Mouse (Mus musculus): ENCODE measurements around the gene Olfr272. TPM values are rescaled to one million over a fixed set of nuclear protein-coding genes. Genes with fewer than 3 reads are reported as not detected.

Gene Olfr272
- polyA plus RNA-seq, 1 experiment = not detected

DNA sequence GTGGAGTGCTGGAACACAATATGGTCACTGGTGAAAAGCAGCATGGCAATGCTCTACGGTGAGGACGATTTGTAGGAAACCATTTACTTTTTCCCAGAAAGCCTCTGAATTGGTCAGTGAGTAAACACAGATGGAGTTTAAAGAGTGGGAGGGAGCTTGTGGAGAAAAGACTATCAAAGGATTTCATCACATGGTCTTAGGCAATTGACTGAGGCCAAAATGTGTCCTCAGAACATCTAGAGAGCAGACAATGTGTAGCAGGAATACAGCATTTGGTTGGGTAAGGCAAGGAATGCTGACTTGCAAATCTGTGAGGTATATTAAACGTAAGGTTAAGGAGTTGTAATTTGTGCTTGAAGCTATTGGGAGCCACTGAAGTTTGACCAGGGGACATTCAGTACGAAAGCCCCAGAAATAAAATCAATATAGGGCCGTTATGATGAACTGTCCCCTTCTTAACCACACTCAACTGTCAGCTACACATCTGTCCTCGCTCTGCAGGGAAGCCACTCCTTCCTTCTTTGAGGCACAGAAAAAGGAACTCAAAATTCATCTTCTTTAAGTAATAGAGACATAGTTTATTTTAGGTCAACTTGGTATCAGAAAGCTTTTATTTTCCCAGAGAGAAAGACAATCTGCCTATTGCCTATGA is 2.2 kb downstream of the Olfr272 start:
- WGBS = 61% methylated on average over 6 of the region's 6 CpGs
- Histone ChIP-seq H3K4me3 (ENCODE audit: low read depth, low read length) (no peak overlapping the region), H3K27me3 (ENCODE audit: control insufficient read depth, insufficient read depth, low read length) (no peaks in the 10 kb centered on the region), H3K27ac (ENCODE audit: insufficient read depth, low read depth, low read length) (no peak overlapping the region), H3K36me3 (ENCODE audit: control insufficient read depth, insufficient read depth, low read length) (no peaks in the 10 kb centered on the region), H3K4me1 (ENCODE audit: control insufficient read depth, insufficient read depth, insufficient read length, low read length) (no peaks in the 10 kb centered on the region)
- TF ChIP-seq POLR2A (IDR thresholded peaks at IDR 0.05; ENCODE audit: low read depth, low read length) (no peak), CTCF (IDR thresholded peaks at IDR 0.05; ENCODE audit: extremely low read depth, insufficient read length, insufficient replicate concordance, low read depth, low read length) (no peak)

- WGBS = 51% methylated on average over 3 of the region's 3 CpGs
- no peak for TF ChIP-seq CTCF (IDR thresholded peaks at IDR 0.05; ENCODE audit: extremely low read depth, insufficient read length, insufficient replicate concordance, low read depth, low read length)
- TF ChIP-seq POLR2A (IDR thresholded peaks at IDR 0.05; ENCODE audit: low read depth, low read length) = no peak
- H3K4me1 ChIP-seq (ENCODE audit: control insufficient read depth, insufficient read depth, insufficient read length, low read length) = no peaks in the 10 kb centered on the region
- H3K4me3 ChIP-seq (ENCODE audit: low read depth, low read length) = no peak overlapping the region
- no peaks in the 10 kb centered on the region for H3K27me3 ChIP-seq (ENCODE audit: control insufficient read depth, insufficient read depth, low read length)
- H3K27ac ChIP-seq (ENCODE audit: insufficient read depth, low read depth, low read length) = no peak overlapping the region
- H3K36me3 ChIP-seq (ENCODE audit: control insufficient read depth, insufficient read depth, low read length) = no peaks in the 10 kb centered on the region
These were observed 6.6 kb downstream of the Olfr272 start for GRCm38 (mm10) chr4:52912409-52912808.

DNA sequence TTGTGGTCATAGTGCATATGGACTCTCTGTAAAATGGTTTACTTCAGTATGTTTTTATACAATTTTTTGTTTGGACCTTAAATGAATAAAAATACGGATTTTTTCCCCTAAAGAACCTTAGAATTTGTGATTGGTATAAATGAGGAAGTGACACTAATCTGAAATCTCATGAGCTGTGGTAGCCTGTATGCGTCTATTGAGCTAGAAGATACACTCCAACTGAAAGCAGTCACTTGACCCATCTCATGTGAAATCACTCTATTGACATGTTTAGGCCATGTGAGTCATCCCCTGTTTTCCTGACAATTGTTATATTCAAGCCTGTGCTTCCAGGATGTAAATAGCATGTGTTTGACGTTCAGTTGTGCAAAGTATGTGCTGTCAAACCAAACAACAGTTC is 9.4 kb downstream of the Olfr272 start:
- H3K36me3 ChIP-seq (ENCODE audit: control insufficient read depth, insufficient read depth, low read length) = no peaks in the 10 kb centered on the region
- no peaks in the 10 kb centered on the region for H3K4me1 ChIP-seq (ENCODE audit: control insufficient read depth, insufficient read depth, insufficient read length, low read length)
- H3K27ac ChIP-seq (ENCODE audit: insufficient read depth, low read depth, low read length) = no peak overlapping the region
- no peaks in the 10 kb centered on the region for H3K27me3 ChIP-seq (ENCODE audit: control insufficient read depth, insufficient read depth, low read length)
- TF ChIP-seq POLR2A (IDR thresholded peaks at IDR 0.05; ENCODE audit: low read depth, low read length) (no peak), CTCF (IDR thresholded peaks at IDR 0.05; ENCODE audit: extremely low read depth, insufficient read length, insufficient replicate concordance, low read depth, low read length) (no peak)
- WGBS = 51% methylated on average over 3 of the region's 3 CpGs
- no peak overlapping the region for H3K4me3 ChIP-seq (ENCODE audit: low read depth, low read length)

- Histone ChIP-seq H3K4me3 (ENCODE audit: low read depth, low read length) (no peak overlapping the region), H3K27ac (ENCODE audit: insufficient read depth, low read depth, low read length) (no peak overlapping the region), H3K4me1 (ENCODE audit: control insufficient read depth, insufficient read depth, insufficient read length, low read length) (no peaks in the 10 kb centered on the region), H3K27me3 (ENCODE audit: control insufficient read depth, insufficient read depth, low read length) (no peaks in the 10 kb centered on the region), H3K36me3 (ENCODE audit: control insufficient read depth, insufficient read depth, low read length) (no peaks in the 10 kb centered on the region)
- no peak for TF ChIP-seq CTCF (IDR thresholded peaks at IDR 0.05; ENCODE audit: extremely low read depth, insufficient read length, insufficient replicate concordance, low read depth, low read length)
- TF ChIP-seq POLR2A (IDR thresholded peaks at IDR 0.05; ENCODE audit: low read depth, low read length) = no peak
- WGBS = 89% methylated on average over 9 of the region's 9 CpGs
These were observed 54.8 kb downstream of the Olfr272 start for GRCm38 (mm10) chr4:52864156-52864555.

Other genes with a start within 250 kb of the Olfr272 start
- not detected in 2 replicates for gene Olfr275, start 104.6 kb downstream of the Olfr272 start, polyA plus RNA-seq (2012; rRNA removed)
- gene Olfr273, start 59.9 kb downstream of the Olfr272 start, polyA plus RNA-seq (2012; rRNA removed) = not detected in 2 replicates
- not detected in 2 replicates for gene Olfr270, start 45.4 kb upstream of the Olfr272 start, polyA plus RNA-seq (2012; rRNA removed)
- not detected in 2 replicates for gene Nipsnap3a, start 70.1 kb upstream of the Olfr272 start, polyA plus RNA-seq (2012; rRNA removed)
- 24.1 and 54.7 TPM in 2 replicates for gene Nipsnap3b, start 92.7 kb upstream of the Olfr272 start, polyA plus RNA-seq (2012; rRNA removed)
- gene Abca1, start 240.7 kb upstream of the Olfr272 start, polyA plus RNA-seq (2012; rRNA removed) = 0.70 and 2.8 TPM in 2 replicates